Comparison of ENCODE assay signal across 8 mouse cellular contexts in genomic region chr7:35042759-35043217, GRCm38 (mm10). TPM values are rescaled to one million over a fixed set of nuclear protein-coding genes. Genes with fewer than 3 reads are reported as not detected.
DNase-seq lines count a peak whose midpoint lies in the region; TF ChIP-seq lines count a peak whose summit lies in the region.

No protein-coding gene starts in this region.

- DNase-seq in gastrocnemius, adult 2 months: peak; percentile 82
- no peak for DNase-seq in gastrocnemius, postnatal 10 days
- DNase-seq in right cerebral cortex, postnatal 10 days (ENCODE audit: low spot score in 2 of 2): peak; percentile 41 to 53
- no peak for DNase-seq in right cerebral cortex, postnatal 36 days (ENCODE audit: low spot score in 2 of 2)
- peak; percentile 39 for DNase-seq in kidney, postnatal 14 days
- no peak for DNase-seq in urinary bladder, postnatal 25 days (ENCODE audit: low spot score)
- DNase-seq in spleen, postnatal 14 days (ENCODE audit: low spot score in 2 of 2): no peak
- no peak for DNase-seq in right cerebral cortex, adult 18-20 months

- H3K4me3 ChIP-seq in gastrocnemius, adult 2 months: no peak overlapping the region

- intact Hi-C loops in gastrocnemius, adult 2 months (cut with DNase I): no loop called here

- no peak for TF ChIP-seq CTCF in gastrocnemius, adult 2 months (IDR thresholded peaks at IDR 0.05)

- peak overlapping the region; percentile 86 for H3K27ac ChIP-seq in gastrocnemius, adult 2 months

RNA-seq across cellular contexts. Expression of gene Cebpg, which starts 13.6 kb away (rescaled TPM):
- total RNA-seq in gastrocnemius, adult 2 months (2021): 10 to 100 TPM; 41.0 to 46.0 TPM
- total RNA-seq in gastrocnemius, postnatal 10 days (2021): 10 to 100 TPM; 19.7 to 25.9 TPM

Comparison
In these comparisons a context has a peak if more than half of its experiments do, and no peak if none do; other contexts are left out.
1. DNase-seq: peak in gastrocnemius, adult 2 months (single experiment), right cerebral cortex, postnatal 10 days (2 of 2) and kidney, postnatal 14 days (single experiment); none in gastrocnemius, postnatal 10 days (single experiment), right cerebral cortex, postnatal 36 days (0 of 2), urinary bladder, postnatal 25 days (single experiment), spleen, postnatal 14 days (0 of 2) and right cerebral cortex, adult 18-20 months (single experiment).